ENCODE assay signal across 16 mouse cellular contexts in the genomic region with DNA sequence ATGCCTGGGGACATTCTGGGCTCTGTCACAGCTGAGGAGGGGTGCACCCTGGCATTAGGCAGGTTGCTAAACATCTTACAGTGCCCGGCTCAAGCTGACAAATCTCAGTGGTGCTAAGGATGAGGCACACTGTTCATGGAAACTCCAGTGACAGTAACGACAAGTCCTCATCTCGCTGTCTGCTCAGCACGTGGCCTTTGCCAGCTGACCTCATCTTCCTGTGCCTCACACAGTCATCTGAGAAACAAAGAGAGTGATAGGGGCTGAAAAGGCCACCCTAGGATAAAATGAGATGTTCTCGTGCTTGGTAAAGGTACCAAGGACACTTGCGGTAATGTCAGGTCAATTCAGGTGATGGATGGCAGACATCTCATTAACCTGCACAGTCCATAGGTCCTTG. TPM values are rescaled to one million over a fixed set of nuclear protein-coding genes. Genes with fewer than 3 reads are reported as not detected.
"Had no signal": no experiment of that assay in that cellular context is flagged by ENCODE, and none has a peak within 500 bp of the region (broad histone marks: within the 10 kb centered on the region; RNA-seq: fewer than 3 reads in every experiment).

No protein-coding gene starts in this region.

- H3K4me3 ChIP-seq: limb, embryonic 15.5 days; liver, embryonic 12.5 days; midbrain, embryonic 15.5 days; neural tube, embryonic 12.5 days had no signal

- DNase-seq: kidney, adult 8-10 months; kidney, postnatal 25 days; layer of hippocampus, postnatal 36 days; lung, embryonic 14.5 days; lung, postnatal 14 days; retina, postnatal 1 day; right cerebral cortex, postnatal 4 days; spleen, adult 18-20 months; thymus, adult 18-20 months; thymus, postnatal 14 days had no signal

- H3K27ac ChIP-seq: limb, embryonic 15.5 days; liver, embryonic 12.5 days; midbrain, embryonic 15.5 days; neural tube, embryonic 12.5 days had no signal

- H3K4me1 ChIP-seq: limb, embryonic 15.5 days; liver, embryonic 12.5 days; midbrain, embryonic 15.5 days; neural tube, embryonic 12.5 days had no signal

- ATAC-seq: liver, embryonic 12.5 days; midbrain, embryonic 15.5 days had no signal

RNA-seq across cellular contexts. Expression of a gene that starts 31.5 kb away (rescaled TPM):
- polyA plus RNA-seq: kidney, embryonic 16.5 days; liver, embryonic 12.5 days; liver, embryonic 16.5 days had no signal
